Mouse (Mus musculus) hindbrain, embryonic 10.5 days (tissue): ENCODE data around the gene Zbtb25. TPM values are rescaled to one million over a fixed set of nuclear protein-coding genes. Genes with fewer than 3 reads are reported as not detected.

Source experiments
- DNase-seq: peaks from one replicate; pipeline ENCODE4 v3.0.0-alpha.2; 2017; ENCODE audit warnings: low spot score
- H3K27ac ChIP-seq: fragments of 300-500 bp; sonication (generic); 2 replicates; pipeline ENCODE4 v1.5.1; 2016; ENCODE audit warnings: mild to moderate bottlenecking, moderate library complexity
- H3K27me3 ChIP-seq: fragments of 300-500 bp; sonication (generic); 2 replicates; pipeline ENCODE4 v1.6.1; 2016; ENCODE audit warnings: mild to moderate bottlenecking; ENCODE audit not compliant: poor library complexity, insufficient read depth, severe bottlenecking
- H3K36me3 ChIP-seq: fragments of 300-500 bp; sonication (generic); 2 replicates; pipeline ENCODE4 v1.6.1; 2016; ENCODE audit warnings: mild to moderate bottlenecking, moderate library complexity
- H3K4me1 ChIP-seq: fragments of 300-500 bp; sonication (generic); replicated peaks from 2 replicates; pipeline ENCODE4 v1.6.1; 2016; ENCODE audit warnings: mild to moderate bottlenecking
- H3K4me3 ChIP-seq: fragments of 300-500 bp; sonication (generic); 2 replicates; pipeline ENCODE4 v1.5.1; 2016; ENCODE audit warnings: mild to moderate bottlenecking, moderate library complexity
- H3K9me3 ChIP-seq: fragments of 300-500 bp; sonication (generic); 2 replicates; pipeline ENCODE4 v1.6.1; 2016; ENCODE audit warnings: mild to moderate bottlenecking, moderate library complexity
- WGBS: fragments of 180-500 bp; shearing (Covaris S2); methylation state at CpG from one replicate; pipeline ENCODE4 v1.1.7; 2016; 5-methylcytosine and 5-hydroxymethylcytosine counted together
- polyA plus RNA-seq: library from polyadenylated mRNA; unstranded; fragments of >200 nt; fragmentation: Nextera tagmentation; extraction: Ambion mirVana; gene quantifications from 2 replicates; pipeline ENCODE4 v1.2.1, GENCODE M21; 2016

Zbtb25 gene
- polyA plus RNA-seq, 1 experiment from 2014 or later: 17.9 TPM

DNA sequence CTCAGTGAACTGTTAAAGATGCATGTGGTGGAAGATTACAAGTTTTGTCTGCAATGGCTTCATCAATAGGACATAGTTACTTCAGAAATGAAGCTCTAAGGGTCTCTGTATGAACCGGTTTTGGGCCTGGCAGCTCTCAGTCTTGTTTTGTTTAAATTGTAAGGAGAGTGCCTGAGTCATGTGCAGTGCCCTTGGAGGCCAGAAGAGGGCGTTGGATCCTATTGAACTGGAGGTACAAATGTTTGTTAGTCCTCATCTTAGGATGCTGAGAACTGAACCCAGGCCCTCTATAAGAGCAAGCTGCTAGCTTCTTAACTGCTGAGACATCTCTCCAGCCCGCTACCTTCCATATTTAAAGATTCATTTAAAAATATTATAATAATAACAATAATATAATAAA, 32.3 kb upstream of the Zbtb25 start:
- H3K4me1 ChIP-seq: peaks cover 31% of the 10 kb centered on the region
- WGBS: 55% methylated on average over 3 of the region's 3 CpGs
- no peak for DNase-seq

DNA sequence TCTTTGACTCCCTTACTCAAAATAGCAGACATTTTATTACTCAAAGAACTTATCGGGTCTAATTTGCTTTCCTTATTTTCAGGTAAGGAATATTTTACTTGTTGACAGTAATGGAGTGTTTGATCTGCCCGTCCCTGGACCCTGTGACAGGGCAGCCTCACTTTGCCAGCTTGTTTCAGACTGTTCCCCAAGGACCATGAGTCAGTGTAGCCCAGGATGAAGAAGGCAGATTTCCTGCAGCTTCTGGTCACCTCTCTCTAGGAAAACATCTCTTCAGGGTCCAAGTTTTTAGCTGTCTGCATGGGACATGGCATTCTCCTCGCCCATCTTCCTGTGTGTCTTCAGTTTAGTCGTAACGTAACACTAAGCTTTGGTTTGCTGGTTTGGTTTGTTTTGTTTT, 27.9 kb upstream of the Zbtb25 start:
- no peak for DNase-seq
- peaks cover 10% of the 10 kb centered on the region for H3K27me3 ChIP-seq
- no peak overlapping the region for H3K27ac ChIP-seq
- 82% methylated on average over 5 of the region's 5 CpGs for WGBS
- no peak overlapping the region for H3K4me3 ChIP-seq
- no peaks in the 10 kb centered on the region for H3K36me3 ChIP-seq
- H3K4me1 ChIP-seq: no peaks in the 10 kb centered on the region
- no peaks in the 10 kb centered on the region for H3K9me3 ChIP-seq

More for the DNA sequence above, 32.3 kb upstream of the Zbtb25 start:
- Histone ChIP-seq H3K9me3 (no peaks in the 10 kb centered on the region), H3K27me3 (peaks cover 44% of the 10 kb centered on the region), H3K27ac (no peak overlapping the region), H3K4me3 (no peak overlapping the region), H3K36me3 (no peaks in the 10 kb centered on the region)

DNA sequence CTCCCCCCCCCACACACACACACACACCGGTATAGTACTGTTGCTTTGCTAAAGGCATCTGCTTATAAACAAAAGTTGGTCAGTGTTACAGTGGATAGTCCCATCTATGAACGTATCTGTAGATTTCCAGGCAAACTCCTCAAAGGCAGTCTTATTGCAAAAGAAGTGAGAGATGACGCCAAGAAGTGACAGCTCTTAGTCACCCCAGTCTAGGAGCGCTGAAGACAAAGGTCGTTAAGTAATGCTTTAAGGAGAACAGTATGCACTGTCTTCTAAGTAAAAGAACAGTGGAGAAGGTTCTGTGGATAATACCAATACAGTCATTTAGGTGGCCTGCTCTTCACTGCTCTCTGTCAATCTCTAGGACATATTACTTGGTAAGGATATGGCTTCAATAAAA, 23.6 kb upstream of the Zbtb25 start:
- WGBS: 88% methylated on average over 5 of the region's 5 CpGs
- H3K27me3 ChIP-seq: no peaks in the 10 kb centered on the region
- DNase-seq: no peak
- no peak overlapping the region for H3K27ac ChIP-seq
- H3K4me3 ChIP-seq: no peak overlapping the region
- H3K4me1 ChIP-seq: no peaks in the 10 kb centered on the region
- H3K9me3 ChIP-seq: no peaks in the 10 kb centered on the region
- H3K36me3 ChIP-seq: peaks cover 24% of the 10 kb centered on the region

DNA sequence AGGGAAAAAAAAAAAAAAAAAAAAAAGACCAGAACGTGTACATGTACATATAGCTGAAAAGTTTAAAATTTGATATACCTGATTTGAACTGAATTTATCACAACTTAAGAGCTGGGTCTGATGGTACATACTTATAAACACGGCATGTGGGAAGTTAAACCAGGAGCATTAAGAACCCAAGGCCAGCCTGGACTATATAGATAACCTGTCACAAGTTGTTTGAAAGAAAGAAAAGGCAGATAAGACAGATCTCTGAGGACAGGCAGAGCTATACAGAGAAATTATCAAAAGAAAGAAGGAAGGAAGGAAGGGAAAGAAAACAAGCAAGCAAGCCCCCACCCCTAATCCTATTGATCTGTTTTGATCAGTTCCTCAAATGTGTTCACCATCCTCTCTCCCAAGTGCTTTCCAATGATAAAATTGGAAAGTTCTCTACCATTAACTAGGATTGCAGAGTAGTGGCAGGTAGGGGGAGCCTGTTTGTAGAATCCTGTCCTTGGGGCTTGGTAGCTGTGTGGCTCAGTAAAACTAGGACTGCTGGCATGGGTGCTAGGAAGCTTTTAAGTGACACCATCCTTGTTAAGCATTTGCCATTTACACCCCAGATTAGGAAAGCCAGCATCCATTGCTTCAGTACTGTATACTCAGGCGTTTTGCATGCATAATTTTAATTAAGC, 22.3 kb upstream of the Zbtb25 start:
- WGBS: 74% methylated on average over 3 of the region's 3 CpGs
- Histone ChIP-seq H3K9me3 (no peaks in the 10 kb centered on the region), H3K4me3 (no peak overlapping the region), H3K4me1 (no peaks in the 10 kb centered on the region), H3K36me3 (peaks cover 30% of the 10 kb centered on the region), H3K27me3 (no peaks in the 10 kb centered on the region), H3K27ac (no peak overlapping the region)
- no peak for DNase-seq

DNA sequence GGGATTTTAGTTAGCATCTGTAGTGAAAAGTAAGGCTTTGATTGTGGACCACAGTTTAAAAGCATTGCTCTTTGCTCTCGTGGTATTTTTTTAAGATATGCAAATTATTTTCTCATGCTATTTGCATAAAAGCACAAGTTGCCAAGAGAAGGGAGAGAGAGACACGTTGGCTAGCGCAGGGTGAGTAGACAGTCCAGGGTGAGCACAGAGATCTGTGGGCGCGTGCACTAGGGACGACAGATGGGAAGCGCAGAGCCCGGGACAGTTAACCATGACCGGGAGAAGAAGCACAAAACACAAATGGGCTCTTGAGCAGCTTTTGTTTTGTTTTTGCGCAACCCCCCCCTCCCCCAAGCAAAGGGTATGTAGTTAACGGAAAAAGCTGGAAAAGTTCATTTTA, 19.4 kb upstream of the Zbtb25 start:
- H3K27ac ChIP-seq: no peak overlapping the region
- no peaks in the 10 kb centered on the region for H3K27me3 ChIP-seq
- DNase-seq: no peak
- no peaks in the 10 kb centered on the region for H3K4me1 ChIP-seq
- H3K4me3 ChIP-seq: no peak overlapping the region
- 89% methylated on average over 11 of the region's 11 CpGs for WGBS
- no peaks in the 10 kb centered on the region for H3K9me3 ChIP-seq
- H3K36me3 ChIP-seq: peaks cover 58% of the 10 kb centered on the region

DNA sequence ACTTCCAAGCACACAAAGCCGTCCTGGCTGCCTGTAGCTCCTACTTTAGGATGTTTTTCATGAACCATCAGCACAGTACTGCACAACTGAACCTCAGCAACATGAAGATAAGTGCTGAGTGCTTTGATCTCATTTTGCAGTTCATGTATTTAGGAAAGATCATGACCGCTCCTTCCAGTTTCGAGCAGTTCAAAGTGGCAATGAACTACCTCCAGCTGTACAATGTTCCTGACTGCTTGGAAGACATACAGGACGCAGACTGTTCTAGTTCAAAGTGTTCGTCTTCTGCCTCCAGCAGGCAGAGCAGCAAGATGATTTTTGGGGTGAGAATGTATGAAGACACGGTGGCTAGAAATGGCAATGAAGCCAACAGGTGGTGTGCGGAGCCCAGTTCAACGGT, 15.9 kb upstream of the Zbtb25 start:
- no peaks in the 10 kb centered on the region for H3K27me3 ChIP-seq
- no peak overlapping the region for H3K27ac ChIP-seq
- H3K4me1 ChIP-seq: no peaks in the 10 kb centered on the region
- H3K4me3 ChIP-seq: no peak overlapping the region
- peaks cover 75% of the 10 kb centered on the region for H3K36me3 ChIP-seq
- H3K9me3 ChIP-seq: no peaks in the 10 kb centered on the region
- 96% methylated on average over 8 of the region's 8 CpGs for WGBS
- DNase-seq: no peak

DNA sequence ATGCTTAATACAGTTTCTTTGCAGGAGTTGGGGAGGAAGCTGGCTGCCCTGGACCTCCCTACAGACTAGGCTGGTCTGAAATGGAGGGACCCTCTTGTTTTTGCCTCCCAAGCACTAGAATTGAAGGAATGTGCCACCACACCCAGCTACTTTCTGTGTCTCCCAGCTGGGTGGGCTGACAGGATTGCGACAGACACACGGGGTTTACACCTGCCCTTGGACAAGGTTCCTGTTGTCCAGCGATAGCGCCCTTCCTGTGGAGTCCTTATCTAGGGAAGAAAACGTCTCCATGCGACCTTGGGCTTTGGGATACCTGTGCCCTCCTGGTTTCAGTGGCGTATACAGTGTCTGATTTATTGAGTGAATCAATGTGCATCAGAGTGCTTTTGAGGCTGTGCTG, 10.7 kb upstream of the Zbtb25 start:
- WGBS: 87% methylated on average over 7 of the region's 7 CpGs
- Histone ChIP-seq H3K4me3 (no peak overlapping the region), H3K9me3 (no peaks in the 10 kb centered on the region), H3K36me3 (peaks cover 37% of the 10 kb centered on the region), H3K27me3 (no peaks in the 10 kb centered on the region), H3K27ac (no peak overlapping the region), H3K4me1 (0 out of 2 replicates have a peak, but pooled peaks cover 7% of the 10 kb centered on the region)
- DNase-seq: no peak

DNA sequence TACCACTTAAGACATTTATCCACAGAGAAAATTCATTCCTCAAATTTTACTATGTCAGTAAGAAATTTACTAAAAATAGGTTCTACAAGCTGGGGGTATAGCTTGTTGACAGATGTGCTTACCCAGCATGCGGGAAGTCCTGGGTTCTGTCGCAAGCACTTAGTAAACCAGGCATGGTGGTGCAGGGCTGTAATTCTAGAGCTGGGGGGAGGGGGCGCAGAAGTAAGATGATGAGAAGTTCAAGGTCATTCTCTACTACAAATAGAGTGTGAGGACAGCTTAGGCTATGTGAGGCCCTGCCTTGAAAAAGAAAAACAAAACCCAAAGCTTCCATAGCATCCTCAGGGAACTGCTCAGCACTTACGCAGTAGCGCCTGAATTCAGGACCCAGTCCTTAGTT, 9.2 kb upstream of the Zbtb25 start:
- H3K4me3 ChIP-seq: no peak overlapping the region
- H3K4me1 ChIP-seq: peaks cover 21% of the 10 kb centered on the region; the same call in 1 of the 2 replicates

DNA sequence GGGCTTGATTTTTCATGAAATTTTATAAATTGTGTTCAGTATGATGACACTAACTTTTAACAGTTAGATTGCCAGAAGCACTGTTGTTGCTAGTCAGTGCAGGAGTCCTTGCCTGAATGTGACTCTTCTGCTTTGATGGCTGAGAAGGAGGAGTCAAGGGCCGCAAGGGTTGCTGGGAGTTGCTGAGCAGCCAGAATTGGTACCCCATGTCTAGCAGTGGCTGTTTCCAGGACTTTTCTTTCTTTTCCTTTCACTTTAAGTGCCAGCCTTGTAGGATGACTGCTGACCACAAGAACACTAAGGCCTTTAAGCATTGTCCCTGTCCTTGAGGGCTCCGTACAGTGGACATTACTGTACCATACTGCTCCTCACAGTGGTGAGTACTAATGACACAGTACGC, 8.3 kb upstream of the Zbtb25 start:
- H3K36me3 ChIP-seq: peaks cover 15% of the 10 kb centered on the region; the same call in 1 of the 2 replicates
- WGBS: 94% methylated on average over 3 of the region's 3 CpGs
- no peak overlapping the region for H3K27ac ChIP-seq
- no peaks in the 10 kb centered on the region for H3K27me3 ChIP-seq
- DNase-seq: no peak
- peaks cover 24% of the 10 kb centered on the region for H3K4me1 ChIP-seq
- H3K4me3 ChIP-seq: no peak overlapping the region
- no peaks in the 10 kb centered on the region for H3K9me3 ChIP-seq

More for the DNA sequence above, 9.2 kb upstream of the Zbtb25 start:
- Histone ChIP-seq H3K9me3 (no peaks in the 10 kb centered on the region), H3K36me3 (peaks cover 23% of the 10 kb centered on the region; the same call in 1 of the 2 replicates), H3K27me3 (no peaks in the 10 kb centered on the region), H3K27ac (no peak overlapping the region)
- no peak for DNase-seq
- WGBS: 91% methylated on average over 5 of the region's 5 CpGs

DNA sequence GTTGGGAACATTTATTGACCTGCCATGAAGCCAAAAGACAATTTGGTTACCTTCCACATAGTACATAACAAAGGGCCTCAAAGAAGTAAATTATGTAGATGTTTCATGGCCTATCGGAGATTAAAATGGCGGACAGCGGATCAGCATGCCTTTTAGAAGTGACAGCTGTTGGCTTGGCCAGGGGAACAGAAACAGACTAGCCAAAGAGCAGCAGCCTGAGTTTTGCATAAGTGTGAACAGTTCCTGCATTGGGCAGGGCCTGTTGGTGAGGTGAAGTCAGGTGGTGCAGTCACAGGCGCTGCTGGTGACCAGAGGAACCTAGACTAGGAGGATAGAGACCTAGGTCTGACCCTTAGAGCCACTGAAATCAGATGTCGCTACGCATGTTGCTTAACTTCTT, 7.7 kb upstream of the Zbtb25 start:
- H3K27ac ChIP-seq: no peak overlapping the region
- no peaks in the 10 kb centered on the region for H3K9me3 ChIP-seq
- no peak overlapping the region for H3K4me3 ChIP-seq
- WGBS: 94% methylated on average over 6 of the region's 6 CpGs
- no peak for DNase-seq
- no peaks in the 10 kb centered on the region for H3K27me3 ChIP-seq
- peaks cover 14% of the 10 kb centered on the region; the same call in 1 of the 2 replicates for H3K36me3 ChIP-seq
- H3K4me1 ChIP-seq: peaks cover 31% of the 10 kb centered on the region

DNA sequence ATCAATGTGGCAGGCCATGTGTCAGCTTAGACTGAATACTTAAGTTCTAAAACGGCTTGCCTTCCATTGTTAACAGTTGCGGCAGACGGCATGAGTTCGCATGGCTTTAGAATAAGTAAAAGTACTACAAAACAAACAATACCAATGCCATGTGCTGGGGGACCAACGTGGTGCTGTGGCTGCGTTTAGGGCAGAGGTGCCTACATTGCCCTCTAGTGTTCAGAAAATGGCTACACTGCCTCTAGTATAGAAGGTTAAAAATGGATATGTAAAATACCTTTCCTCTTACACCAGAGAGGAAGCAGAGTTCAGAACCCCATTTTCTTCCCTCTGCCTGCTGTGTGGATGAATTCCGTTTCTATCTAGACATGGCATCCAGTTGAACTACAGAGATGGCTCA, 7.2 kb upstream of the Zbtb25 start:
- DNase-seq: peak; percentile 16
- no peaks in the 10 kb centered on the region for H3K9me3 ChIP-seq
- WGBS: 45% methylated on average over 7 of the region's 7 CpGs

DNA sequence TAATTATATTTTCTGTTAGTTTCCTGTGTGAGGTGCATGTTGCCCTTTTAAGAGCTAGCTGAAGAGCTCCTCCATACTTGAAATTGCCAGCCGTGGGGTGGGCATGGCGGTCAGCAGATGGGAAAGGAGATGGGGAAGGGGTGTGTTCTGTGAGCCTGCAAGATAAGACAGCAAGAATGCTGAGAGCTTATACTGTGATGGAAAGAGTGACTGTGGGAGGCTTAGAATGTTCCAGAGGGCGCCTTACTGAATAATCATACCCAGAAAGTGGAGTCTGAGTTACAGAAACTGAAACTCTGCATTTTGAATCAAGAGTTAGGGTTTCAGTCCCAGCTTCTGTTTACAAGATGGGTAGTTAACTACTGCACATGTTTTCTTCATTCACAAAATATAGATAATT, 6.1 kb upstream of the Zbtb25 start:
- DNase-seq: no peak
- Histone ChIP-seq H3K4me1 (peaks cover 41% of the 10 kb centered on the region), H3K27me3 (no peaks in the 10 kb centered on the region), H3K4me3 (no peak overlapping the region), H3K9me3 (no peaks in the 10 kb centered on the region), H3K27ac (no peak overlapping the region), H3K36me3 (peaks cover 3% of the 10 kb centered on the region; the same call in 1 of the 2 replicates)
- WGBS: 93% methylated on average over 3 of the region's 3 CpGs

More for the DNA sequence above, 7.2 kb upstream of the Zbtb25 start:
- Histone ChIP-seq H3K4me1 (peaks cover 35% of the 10 kb centered on the region), H3K27me3 (no peaks in the 10 kb centered on the region), H3K4me3 (no peak overlapping the region), H3K36me3 (peaks cover 13% of the 10 kb centered on the region; the same call in 1 of the 2 replicates), H3K27ac (no peak overlapping the region)

DNA sequence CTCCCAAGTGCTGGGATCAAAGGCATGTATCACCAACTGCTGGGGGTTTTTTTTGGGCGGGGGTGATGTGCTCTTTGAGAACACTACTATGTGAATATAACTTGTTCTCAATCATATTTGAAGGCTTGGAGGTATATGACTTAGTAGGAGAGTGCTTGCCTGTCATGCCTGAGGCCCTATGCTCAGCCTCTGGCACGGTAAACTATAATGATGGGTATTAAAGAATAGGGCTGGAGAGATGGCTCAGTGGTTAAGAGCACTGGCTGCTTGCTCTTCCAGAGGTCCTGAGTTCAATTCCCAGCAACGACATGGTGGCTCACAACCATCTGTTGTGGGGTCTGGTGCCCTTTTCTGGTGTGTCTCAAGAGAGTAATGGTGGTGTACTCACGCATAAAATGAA, 5.5 kb upstream of the Zbtb25 start:
- no peak for DNase-seq
- no peaks in the 10 kb centered on the region; the same call in 1 of the 2 replicates for H3K36me3 ChIP-seq
- H3K27ac ChIP-seq: no peak overlapping the region
- no peaks in the 10 kb centered on the region for H3K27me3 ChIP-seq
- H3K4me1 ChIP-seq: peaks cover 44% of the 10 kb centered on the region
- WGBS: 79% methylated on average over 4 of the region's 4 CpGs
- H3K4me3 ChIP-seq: no peak overlapping the region
- H3K9me3 ChIP-seq: no peaks in the 10 kb centered on the region

DNA sequence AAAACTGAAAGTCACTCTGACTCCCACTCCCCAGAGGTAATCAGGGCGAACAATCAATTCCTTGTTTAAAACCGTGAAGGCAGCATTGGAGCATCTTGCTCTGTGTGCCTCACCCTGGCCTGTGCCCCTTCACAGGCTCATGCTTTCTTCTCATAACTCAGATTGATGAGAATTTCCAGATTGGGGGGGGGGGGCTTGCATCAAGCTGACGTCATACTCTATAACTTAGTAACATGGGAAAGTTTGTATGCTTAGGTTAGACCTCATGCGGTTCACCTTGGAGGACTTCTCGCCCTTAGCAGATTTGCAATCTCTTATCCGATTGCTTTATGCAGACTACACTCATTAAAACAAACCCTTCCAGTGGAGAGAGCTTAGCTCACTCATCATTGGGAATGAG, 4.6 kb upstream of the Zbtb25 start:
- no peaks in the 10 kb centered on the region for H3K36me3 ChIP-seq
- no peaks in the 10 kb centered on the region for H3K9me3 ChIP-seq
- no peak overlapping the region for H3K4me3 ChIP-seq
- no peak for DNase-seq
- H3K27me3 ChIP-seq: no peaks in the 10 kb centered on the region
- H3K27ac ChIP-seq: peak overlapping the region; percentile 67
- H3K4me1 ChIP-seq: peaks cover 49% of the 10 kb centered on the region
- WGBS: 73% methylated on average over 6 of the region's 6 CpGs
